Mouse (Mus musculus): ENCODE results near the gene Wnt1. TPM values are rescaled to one million over a fixed set of nuclear protein-coding genes. Genes with fewer than 3 reads are reported as not detected.

The Wnt1 gene
- polyA plus RNA-seq (2017; shearing (Covaris generic)): not detected

GRCm38 (mm10) chr15:98789661-98790535, at the start of gene Wnt1:
Gene Wnt1, plus strand, starts transcription at chr15:98789857.

GRCm38 (mm10) chr15:98762670-98763529, 26.8 kb upstream of the Wnt1 start, which contains the start of gene Arf3:
Gene Arf3, minus strand, starts transcription at chr15:98763214.

GRCm38 (mm10) chr15:98777762-98778161, 11.9 kb upstream of the Wnt1 start, which contains the start of gene Wnt10b:
Gene Wnt10b, minus strand, starts transcription at chr15:98778150.

GRCm38 (mm10) chr15:98809390-98809789, 19.7 kb downstream of the Wnt1 start, which contains the start of gene Ddn:
Gene Ddn, minus strand, starts transcription at chr15:98809490.

GRCm38 (mm10) chr15:98830736-98831683, 41.4 kb downstream of the Wnt1 start, which contains the start of gene Prkag1:
Gene Prkag1, minus strand, starts transcription at chr15:98831521.

Other genes starting within 250 kb of the Wnt1 start
- 86.3 TPM for gene Ccnt1, start 218.9 kb upstream of the Wnt1 start, polyA plus RNA-seq (2017; shearing (Covaris generic))
- gene 4930415O20Rik, start 218.9 kb upstream of the Wnt1 start, polyA plus RNA-seq (2017; shearing (Covaris generic)): not detected
- gene Adcy6, start 179.8 kb upstream of the Wnt1 start, polyA plus RNA-seq (2017; shearing (Covaris generic)): 4.7 TPM
- gene Cacnb3, start 159.0 kb upstream of the Wnt1 start, polyA plus RNA-seq (2017; shearing (Covaris generic)): 0.11 TPM
- gene Ddx23, start 127.0 kb upstream of the Wnt1 start, polyA plus RNA-seq (2017; shearing (Covaris generic)): 32.3 TPM
- gene Rnd1, start 112.4 kb upstream of the Wnt1 start, polyA plus RNA-seq (2017; shearing (Covaris generic)): 1.6 TPM
- gene Ccdc65, start 81.7 kb upstream of the Wnt1 start, polyA plus RNA-seq (2017; shearing (Covaris generic)): not detected
- 0.24 TPM for gene Fkbp11, start 61.7 kb upstream of the Wnt1 start, polyA plus RNA-seq (2017; shearing (Covaris generic))
- gene Arf3, start 26.6 kb upstream of the Wnt1 start, polyA plus RNA-seq (2017; shearing (Covaris generic)): 35.9 TPM
- gene Wnt10b, start 11.7 kb upstream of the Wnt1 start, polyA plus RNA-seq (2017; shearing (Covaris generic)): not detected
- gene Ddn, start 19.6 kb downstream of the Wnt1 start, polyA plus RNA-seq (2017; shearing (Covaris generic)): not detected
- gene Prkag1, start 41.7 kb downstream of the Wnt1 start, polyA plus RNA-seq (2017; shearing (Covaris generic)): 156 TPM
- 26.5 TPM for gene Kmt2d, start 81.3 kb downstream of the Wnt1 start, polyA plus RNA-seq (2017; shearing (Covaris generic))
- 23.2 TPM for gene Rhebl1, start 104.7 kb downstream of the Wnt1 start, polyA plus RNA-seq (2017; shearing (Covaris generic))
- 0.09 TPM for gene Dhh, start 108.7 kb downstream of the Wnt1 start, polyA plus RNA-seq (2017; shearing (Covaris generic))
- gene Lmbr1l, start 128.4 kb downstream of the Wnt1 start, polyA plus RNA-seq (2017; shearing (Covaris generic)): 82.5 TPM
- gene Tuba1b, start 144.7 kb downstream of the Wnt1 start, polyA plus RNA-seq (2017; shearing (Covaris generic)): 486 TPM
- not detected for gene Gm49450, start 163.7 kb downstream of the Wnt1 start, polyA plus RNA-seq (2017; shearing (Covaris generic))
- 212 TPM for gene Tuba1a, start 163.8 kb downstream of the Wnt1 start, polyA plus RNA-seq (2017; shearing (Covaris generic))
- 75.2 TPM for gene Tuba1c, start 240.0 kb downstream of the Wnt1 start, polyA plus RNA-seq (2017; shearing (Covaris generic))